Mouse (Mus musculus) embryo, embryonic 9.5 days (tissue): Measurements from ENCODE around the gene Bach2.
A peak's percentile ranks its signal among the peaks of the same experiment; 100 is the strongest.

Experiments
- DNase-seq: peaks from one replicate; pipeline ENCODE4 v3.0.0-alpha.2; 2017; ENCODE audit errors: extremely low spot score

Bach2 gene

DNA sequence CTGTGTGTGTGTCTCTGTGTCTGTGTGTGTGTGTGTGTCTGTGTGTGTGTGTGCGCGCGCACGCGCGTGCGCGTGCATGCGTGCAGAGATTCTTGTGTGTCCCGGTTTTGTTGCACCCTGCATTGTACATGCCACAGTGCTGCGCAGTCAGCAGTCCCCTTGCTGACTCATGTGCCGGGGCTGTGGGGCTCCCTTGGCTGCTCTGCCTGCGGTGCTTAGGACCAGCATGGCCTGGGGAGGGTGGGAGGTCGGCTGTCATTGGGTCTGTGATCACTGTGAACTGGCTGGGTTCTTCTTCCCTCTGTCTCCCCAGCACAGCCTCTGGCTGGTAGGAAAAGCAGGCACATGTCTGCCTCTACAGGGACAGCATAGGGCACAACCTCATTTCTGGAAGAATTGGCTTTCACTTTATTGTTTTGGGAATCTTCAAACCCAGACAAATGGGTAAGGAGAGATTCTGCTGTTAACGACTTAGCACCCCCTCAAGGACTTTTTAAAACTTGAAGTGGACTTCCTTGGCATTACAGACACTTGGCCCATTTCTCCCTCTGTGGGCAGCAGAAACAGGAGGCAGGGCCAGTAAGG lies 11.2 kb downstream of the Bach2 start:
- peak; percentile 54 for DNase-seq

DNA sequence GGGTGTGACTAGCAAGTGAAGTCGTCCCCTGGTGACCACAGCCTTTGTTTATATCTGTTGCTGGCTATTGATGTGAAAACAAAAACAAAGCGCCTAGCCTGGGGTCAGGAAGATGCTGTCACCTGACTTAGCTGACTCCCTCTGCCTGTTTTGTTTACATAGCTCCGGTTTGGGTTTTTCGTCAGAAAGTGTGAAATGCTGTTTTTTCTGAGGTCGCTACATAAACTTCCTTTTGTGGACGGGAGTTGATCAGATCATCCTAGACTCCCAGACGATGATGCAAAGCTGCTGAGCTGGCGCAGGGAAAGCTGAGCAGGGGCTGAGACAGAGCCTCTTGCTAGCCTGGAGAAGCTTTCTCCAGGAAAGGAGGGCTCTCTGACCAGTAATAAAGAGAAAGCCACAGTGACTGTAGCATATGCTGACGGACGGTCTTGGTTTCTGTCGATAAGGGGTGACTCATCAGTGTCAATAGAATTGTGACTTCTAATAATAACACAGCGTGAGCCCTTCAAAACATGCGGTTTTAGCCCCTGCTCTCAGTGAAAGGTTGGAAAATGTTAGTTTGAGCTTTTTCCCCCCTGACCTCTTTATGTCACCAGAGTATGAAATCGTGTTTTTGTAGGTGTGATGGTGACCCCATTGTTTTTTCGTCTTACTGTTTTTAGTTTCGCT lies 11.9 kb downstream of the Bach2 start:
- DNase-seq, result peak; percentile 57

DNA sequence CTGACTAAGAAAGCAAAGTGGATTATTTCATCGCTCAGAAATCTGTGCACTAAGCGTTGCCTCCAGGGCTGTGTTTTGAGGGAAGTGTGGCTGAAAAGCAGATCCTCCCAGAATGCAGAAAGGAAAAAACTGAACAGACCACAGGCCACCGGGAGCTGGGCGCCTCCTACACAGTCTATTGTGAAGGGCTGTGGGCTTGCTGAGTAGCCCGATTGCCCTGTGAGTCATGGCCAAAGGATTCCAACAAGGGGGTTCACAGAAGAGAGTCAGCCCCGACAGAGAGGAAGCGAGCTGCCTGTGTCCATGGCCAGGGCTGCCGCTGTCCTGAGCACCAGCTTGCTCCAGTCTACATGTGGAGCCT lies 12.4 kb downstream of the Bach2 start:
- peak; percentile 59 for DNase-seq

DNA sequence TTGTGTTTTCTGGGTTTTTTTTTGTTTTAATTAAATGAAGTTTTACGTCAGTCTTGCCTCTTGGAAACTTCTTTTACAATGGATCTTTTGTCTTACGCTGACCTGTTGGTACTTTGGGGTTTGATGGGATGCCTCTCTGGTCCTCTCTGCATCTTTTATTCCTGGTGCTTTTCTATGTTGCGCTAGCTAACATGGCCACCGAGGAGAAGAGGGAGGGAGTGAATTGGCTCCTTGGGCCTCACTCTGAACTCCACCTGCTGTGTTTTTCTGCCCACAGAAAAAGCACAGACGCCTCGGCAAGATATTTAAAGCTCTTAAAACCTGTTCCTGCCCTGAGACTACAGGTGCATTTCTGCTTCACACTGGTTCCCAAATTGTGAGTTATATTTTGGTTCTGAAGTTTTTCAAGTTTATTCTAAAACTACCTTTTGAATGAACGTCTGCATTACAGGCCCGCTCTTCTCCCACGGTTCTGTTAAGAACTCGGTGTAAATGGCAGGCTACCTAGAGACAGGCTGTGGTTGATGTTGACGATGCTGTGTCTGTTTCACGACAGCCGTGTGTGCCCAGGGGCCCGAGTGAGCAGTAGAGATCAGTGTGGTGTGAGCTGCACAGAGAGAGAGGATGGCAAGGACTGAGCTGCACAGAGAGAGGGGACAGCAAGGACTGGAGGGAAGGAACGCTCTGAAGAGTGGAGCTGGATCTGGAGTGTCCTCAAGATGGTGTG lies 13.5 kb downstream of the Bach2 start:
- DNase-seq, result no peak

DNA sequence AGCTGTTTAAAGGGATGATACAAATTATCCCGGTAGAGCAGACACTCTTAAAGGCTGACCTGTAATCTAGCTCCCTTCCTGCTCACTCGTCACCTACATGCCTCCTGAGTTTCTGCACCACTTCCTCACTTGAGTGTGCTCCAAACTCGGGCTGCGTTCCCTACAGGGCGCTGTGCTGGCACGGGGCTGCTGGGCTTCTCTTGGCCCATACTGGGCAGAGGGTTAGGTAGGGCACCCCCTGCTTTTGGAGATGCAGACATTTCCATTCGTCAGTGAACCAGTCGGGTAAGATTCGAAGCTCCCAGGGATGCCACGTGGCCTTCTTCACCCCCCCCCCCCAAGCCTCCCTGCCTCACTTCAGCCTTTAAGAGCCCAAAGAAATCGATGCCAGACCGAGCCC lies 19.1 kb downstream of the Bach2 start:
- DNase-seq, result no peak

DNA sequence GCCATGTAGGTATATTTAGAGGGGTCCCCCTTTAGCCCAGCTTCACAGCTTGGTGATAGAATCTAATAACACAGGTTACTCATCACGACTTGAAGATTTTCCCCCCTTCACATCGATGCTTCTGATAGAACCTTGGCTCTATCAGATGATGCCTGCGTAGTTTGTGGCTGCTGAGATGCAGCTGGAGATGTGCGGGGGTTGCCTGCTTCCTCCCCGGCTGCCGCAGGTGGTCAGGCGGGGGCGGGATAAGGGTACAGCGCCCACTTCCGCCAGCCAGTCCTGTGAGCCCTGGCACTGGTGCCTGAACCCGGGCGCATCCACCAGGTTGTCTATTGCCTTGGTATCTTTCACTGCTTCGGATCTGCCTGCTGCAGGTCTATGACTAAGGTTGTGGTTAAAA lies 19.5 kb downstream of the Bach2 start:
- DNase-seq, result no peak

DNA sequence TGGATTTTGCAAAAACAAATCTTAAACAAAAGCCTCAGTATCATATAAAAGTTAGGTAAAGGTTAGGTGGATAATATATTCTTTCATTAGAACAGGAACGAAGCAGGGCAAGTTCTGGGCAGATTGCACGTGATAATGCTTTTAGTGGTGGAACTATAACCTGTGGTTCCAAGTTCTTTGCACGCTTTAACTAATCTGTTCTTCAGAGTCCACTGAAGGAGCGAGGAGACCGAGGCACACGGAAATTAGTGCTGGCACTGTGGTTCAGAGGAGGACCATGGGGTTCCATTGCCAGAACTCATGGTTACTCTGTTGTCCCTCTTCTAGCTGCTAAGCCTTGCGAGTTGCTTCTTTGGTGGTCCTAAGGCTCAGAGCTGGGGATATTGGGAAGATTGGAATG lies 20.0 kb downstream of the Bach2 start:
- DNase-seq, result no peak

DNA sequence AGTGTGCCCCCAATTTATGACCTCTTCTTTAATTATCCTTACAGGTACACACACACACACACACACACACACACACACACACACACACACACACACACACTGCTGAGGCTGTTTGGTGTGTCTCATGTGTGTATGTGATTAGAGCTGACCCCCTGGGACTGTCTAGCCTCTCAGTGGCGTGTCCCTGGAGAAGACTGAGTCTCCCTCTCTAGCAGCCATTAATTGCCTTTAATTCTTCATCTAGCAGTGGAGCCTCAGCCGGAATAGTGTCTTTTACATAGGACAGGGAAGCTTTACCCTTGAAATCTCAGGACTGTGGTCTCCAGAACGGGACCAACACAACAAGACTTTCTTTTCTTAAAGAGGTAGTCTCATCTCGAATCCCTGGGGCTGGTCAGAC lies 22.3 kb downstream of the Bach2 start:
- no peak for DNase-seq

DNA sequence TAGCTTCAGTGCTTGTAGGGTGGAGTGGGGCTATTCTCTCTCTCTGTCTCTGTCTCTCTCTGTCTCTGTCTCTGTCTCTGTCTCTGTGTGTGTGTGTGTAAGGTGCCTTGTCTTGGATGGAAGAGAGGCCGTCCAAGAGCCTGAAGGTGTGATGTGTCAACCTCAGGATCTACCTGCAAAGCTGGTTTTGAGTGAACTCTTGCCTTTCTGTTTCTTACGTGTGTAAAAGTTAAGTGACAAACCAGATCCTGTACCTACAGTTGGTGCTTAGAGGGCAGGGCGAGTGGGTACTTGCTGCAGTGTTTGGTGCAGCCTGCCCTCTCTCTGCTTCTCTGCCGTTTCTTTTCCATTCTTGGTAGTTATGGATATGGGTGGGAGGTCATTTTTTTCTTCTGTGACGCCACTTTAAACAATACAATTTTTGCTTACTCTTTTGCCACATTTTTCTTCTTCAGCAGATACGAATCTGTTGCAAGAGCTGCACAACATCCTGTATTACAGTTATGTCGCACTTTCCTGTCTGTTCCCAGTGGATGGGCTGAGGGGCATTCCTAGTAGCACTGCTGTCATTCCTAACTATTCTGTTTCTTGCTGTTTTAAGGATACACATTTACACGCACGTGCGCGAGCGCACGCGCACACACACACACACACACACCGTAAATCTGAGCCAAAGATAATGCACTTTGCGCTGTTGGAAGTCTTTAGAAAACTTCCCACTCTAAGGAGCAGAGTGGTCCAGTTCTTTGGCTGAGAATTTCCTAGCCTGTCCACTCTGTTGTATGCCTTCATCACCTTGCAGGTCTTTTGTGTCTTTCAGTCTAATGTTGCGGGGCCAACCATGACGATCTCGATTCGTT lies 24.5 kb downstream of the Bach2 start:
- no peak for DNase-seq

DNA sequence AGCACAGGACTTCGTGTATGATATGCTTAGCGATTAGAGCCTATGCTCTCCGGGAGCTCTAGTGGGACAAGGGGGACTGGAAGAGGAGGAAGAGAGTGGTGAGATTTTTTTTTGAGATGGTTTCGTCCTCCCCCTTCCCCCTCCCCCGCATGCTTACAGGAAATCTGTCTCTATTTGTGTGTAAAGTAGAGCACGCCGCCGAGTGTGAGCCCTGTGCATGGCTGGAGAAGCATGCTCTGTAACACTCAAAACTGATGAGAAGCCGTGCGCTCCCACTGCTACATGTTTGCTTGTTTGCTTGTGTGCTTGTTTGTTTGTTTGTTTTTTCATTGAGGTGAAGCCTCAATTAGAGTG lies 25.1 kb downstream of the Bach2 start:
- no peak for DNase-seq

DNA sequence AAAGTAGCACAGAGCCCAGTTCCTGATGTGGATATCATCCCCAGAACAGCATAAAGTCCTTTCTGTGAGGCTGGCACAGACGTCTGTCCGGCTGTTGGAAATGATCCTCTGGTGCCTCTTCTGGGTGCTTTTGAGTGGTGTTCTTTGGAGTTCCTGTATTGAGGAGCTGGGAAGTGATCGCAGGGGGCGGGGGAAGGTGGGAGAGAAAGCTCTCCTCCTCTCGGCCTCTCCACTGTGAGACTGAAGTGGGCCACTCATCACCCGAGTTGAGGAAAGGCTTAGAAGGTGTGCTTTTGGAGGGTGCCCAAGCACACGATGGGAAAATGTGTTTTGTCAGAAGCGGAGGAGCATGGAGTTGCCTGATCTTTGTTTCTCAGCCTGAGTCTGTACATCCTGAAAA lies 26.3 kb downstream of the Bach2 start:
- DNase-seq, result no peak

DNA sequence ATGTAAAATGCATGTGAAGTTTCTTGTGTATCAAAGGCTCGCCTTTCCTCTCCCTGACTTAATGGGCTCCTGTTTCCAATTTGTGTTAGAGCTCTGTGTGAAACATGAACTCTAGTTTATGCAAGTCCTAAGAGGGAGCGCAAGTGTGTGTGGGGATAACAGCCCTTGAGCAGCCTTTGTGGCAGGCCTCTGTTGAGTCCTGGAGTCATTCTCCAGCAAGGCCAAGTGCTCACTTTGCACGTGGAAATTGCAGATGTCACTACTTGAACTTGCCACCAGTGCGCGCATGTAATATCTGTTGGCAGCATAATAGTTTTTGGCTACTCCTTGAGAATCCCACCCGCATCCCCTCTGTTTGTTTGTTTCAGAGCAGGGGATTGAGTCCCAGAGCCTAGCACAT lies 28.1 kb downstream of the Bach2 start:
- DNase-seq, result no peak

DNA sequence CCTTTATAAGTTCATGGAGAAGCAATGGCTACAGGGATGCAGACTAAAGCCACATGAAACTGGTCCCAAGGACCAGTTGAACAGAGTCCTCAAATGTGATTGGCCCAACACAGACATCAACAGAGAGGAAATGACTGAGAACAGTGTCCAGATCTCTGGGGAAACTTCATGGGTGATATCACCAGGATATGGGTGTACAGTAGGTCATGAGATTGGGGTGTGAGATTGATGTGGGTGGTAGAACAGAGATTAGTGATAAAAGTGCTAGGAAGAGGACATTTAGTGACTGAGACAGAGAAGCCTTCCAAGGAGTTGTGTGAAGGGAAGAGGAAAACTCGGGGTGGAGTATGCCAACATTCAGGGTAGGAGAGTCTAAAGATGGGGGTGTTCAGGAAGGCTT lies 29.4 kb downstream of the Bach2 start:
- DNase-seq, result no peak

DNA sequence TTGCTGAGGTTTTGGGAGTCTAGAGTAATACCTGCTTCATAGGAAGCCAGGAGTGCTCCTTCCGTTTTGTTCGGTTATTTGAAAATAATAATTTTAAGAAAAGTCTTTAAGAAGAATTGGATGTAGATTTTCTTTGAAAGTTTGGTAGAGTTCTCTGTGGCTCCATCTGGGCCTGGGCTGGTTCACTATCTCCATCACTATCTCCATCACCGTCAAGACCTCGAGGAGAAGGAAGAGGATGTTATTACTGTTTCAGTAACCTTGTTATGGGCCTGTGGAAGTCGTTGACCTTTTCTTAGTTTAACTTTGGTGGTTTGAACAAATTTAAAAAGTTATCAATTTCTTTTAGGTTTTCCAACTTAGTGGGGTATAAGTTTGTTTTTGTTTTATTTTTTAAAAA lies 33.8 kb downstream of the Bach2 start:
- no peak for DNase-seq

DNA sequence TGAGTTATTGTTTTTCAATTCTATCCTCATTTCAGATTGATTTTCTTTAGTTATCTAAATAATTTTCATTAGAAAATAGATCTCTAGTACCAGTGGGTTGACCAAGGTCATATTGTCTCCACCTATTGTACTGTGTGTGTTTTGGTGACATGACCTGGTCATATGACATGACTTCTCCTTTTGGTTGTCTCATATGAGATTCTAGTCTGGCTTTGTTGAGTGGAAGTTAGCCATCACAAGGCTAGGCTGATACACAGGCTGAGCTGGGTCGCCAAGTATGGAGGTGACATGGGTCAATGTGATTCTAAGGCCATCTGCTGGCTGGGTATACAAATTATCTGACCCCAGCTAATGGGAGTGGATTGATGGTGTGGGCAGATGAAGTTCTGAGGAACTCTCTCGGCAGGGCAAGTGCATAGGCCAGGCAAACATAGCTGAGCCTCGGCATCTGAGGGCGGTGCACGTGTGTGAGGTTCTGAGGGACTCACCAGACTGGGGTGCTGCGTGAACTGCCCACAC lies 36.2 kb downstream of the Bach2 start:
- DNase-seq, result no peak

DNA sequence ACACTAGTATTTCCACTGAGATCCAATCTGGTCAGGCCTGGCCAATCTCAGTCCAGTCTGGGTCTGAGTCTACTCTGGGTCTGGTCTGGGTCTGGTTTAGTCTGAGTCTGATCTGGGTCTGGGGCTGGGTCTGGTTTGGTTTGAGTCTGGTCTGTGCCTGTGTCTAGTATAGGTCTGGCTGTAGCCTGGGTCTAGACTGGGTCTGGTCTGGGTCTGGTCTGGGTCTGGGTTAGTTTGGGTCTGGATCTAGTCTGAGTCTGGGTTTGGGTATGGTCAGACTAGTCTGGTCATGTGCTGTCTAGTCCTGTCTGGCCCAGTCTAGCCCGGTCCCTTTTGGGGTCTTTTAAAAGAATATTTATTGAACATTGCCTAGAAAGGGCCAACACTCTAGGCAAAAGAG lies 41.2 kb downstream of the Bach2 start:
- DNase-seq, result no peak

DNA sequence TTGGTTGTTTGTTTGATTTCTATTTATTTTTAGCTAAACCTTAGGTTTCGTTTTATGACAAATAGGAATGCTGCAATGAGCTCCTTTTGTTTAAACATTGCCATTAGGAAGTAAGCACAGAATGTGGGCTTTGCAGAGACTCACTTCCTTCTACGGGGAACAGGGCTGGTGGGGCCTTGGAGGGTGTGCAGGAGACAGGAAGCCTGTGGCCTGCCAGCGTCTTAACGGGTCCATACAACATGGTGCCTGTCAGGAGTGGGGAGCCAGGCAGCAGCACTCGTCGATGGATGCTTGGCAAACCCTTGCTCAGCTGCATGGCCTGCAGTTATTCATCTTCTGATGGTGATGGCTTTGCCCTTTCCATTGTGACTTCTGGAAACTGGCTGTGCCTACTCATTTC lies 41.8 kb downstream of the Bach2 start:
- no peak for DNase-seq

DNA sequence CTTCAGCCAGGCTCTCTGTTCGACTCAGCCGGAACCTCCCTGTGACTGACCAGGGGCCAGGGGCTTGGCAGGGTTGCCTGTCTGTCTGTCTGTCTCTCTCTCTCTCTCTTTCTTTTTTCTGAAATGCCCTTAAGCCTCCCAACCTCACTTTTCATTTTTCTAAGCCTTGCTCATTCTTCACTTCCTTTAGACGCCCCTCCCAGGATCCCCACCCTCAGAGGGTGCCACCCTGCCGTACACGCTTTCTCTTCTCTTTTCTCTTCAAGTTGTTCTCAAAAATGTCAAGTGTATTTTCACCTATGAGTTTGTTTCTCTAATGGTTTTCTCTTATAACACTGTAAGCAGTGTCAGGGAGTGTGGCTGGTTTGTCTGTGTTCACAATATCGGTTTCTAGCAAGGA lies 42.7 kb downstream of the Bach2 start:
- no peak for DNase-seq

DNA sequence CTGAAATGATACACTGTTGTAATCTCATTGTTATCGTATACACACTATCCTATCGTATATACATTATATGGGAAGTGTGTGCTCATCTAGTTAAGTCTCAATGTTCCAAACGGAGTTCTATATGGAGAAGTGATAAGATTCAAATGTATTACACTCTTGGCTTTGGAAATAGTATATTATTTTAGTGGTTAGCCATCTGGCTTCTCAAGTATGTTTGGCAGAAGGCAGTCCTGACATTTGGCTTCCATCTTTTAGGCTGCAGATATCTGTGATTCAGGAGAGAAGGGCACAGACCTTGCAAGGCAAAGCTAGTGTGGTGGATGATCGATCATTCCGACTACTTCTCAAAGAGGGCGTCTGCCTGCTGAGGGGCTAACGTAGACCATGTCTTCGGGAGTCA lies 47.8 kb downstream of the Bach2 start:
- no peak for DNase-seq

DNA sequence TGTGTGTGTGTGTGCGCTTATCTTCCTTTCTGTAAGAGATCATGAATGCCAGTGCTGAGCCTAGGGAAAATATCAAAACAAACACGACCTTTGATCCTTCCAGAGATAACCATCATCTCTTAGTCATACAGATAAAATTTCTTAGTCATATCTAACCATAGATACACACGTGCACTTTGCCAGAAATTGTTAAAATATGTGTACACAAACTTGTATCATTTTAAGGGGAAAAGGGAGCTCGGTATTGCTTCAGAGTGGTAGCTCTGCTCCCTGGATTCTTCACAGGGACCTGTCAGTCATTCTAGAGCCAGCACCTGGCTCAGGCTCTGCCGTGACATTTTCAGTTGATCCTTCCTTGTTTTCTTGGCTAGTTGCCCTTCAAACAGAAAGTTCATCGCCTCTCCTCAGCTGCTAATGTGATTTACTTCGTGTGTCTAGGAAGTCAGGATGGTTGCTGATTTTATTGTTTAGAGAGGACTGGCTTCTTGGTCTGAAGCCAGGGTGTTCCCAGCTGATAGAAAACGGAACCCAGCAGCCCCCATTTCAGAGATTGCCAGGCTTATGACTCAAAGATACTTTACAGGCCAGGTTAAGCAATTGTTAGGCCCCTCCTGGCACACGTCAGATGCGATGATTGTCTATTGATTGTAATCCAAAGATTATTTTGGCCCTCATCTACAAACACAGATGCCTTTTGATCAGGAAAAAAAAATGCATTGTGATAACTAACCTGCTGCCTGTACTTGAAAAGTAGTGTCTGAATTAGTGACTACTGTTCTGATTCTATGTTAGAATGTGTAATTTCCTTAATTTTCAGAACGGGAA lies 49.6 kb downstream of the Bach2 start:
- DNase-seq, result no peak

DNA sequence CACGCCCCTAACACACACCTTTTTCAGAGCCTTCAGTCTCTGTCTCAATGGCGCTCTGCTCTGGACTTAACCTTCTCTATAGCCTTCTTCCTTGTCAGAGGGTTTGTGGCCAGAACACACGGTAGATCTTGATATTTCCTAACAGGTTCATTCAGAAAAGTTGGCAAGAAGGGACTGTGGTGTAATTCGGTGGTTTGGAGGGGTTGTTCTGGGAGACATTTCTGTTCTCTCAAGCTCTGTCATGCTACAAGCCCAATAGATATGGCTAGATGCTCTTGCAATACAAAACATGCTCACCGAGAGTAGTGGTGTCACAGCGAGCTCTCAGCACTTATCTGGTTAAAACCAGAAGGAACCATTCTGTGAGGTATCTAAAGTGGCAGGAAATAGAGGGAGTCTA lies 51.2 kb downstream of the Bach2 start:
- DNase-seq, result no peak

DNA sequence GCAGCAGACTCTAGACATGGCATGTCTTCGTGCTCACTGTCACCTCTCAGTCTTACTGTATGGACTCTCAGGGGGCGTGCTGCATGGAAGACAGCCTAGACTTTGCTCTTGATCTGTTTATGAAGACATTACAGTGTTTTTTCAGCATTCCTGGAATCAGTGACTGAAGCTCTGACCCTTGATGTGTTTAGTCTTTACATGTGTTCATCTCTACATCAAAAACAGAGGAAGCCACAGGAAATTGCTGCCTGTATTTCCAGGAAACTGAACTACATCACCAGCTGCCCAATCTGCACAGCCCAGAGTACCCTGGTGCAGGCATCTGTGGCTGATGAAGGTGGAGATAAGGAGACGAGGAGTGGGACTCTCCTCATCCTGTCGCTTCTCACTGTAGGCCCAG lies 52.8 kb downstream of the Bach2 start:
- no peak for DNase-seq
